Mouse (Mus musculus) CH12.LX (cell line): Measurements from ENCODE around the gene Alox12. TPM values are rescaled to one million over a fixed set of nuclear protein-coding genes. Genes with fewer than 3 reads are reported as not detected.

Experiments used
- DNase-seq: peaks from one replicate; pipeline ENCODE4 v3.0.0-alpha.2; 2013; ENCODE audit errors: extremely low read depth
- H3K27ac ChIP-seq: 2 replicates; pipeline ENCODE4 v1.5.1; 2012; ENCODE audit warnings: low read depth, mild to moderate bottlenecking, control low read depth, moderate library complexity; ENCODE audit not compliant: insufficient read depth
- H3K27me3 ChIP-seq: replicated peaks from 2 replicates; pipeline ENCODE3; 2012; ENCODE audit warnings: inconsistent platforms
- H3K36me3 ChIP-seq, 2 experiments: replicated peaks in 1 of 2; 2 replicates each; pipeline versions ENCODE3 to v1.6.1; 2012; ENCODE audit warnings: inconsistent platforms in 1 of 2, low read length in 1 of 2, mild to moderate bottlenecking in 1 of 2, mixed read lengths in 1 of 2, moderate library complexity in 1 of 2; ENCODE audit not compliant: control insufficient read depth in 1 of 2, insufficient read depth in 1 of 2
- H3K4me1 ChIP-seq, 2 experiments: 2 replicates each; pipeline ENCODE4 v1.6.1; 2012; ENCODE audit warnings: inconsistent platforms in 1 of 2, moderate library complexity in 1 of 2; ENCODE audit not compliant: insufficient read depth in 2 of 2, control insufficient read depth in 1 of 2
- H3K4me2 ChIP-seq: 2 replicates; pipeline ENCODE4 v1.6.1; 2012; ENCODE audit warnings: low read depth, mild to moderate bottlenecking, control low read depth; ENCODE audit not compliant: poor library complexity, insufficient read depth, severe bottlenecking
- H3K4me3 ChIP-seq, 3 experiments: fragments of 150-350 bp in 1 of 3; sonication (generic) in 1 of 3; replicated peaks in 1 of 3; 2 replicates each; pipeline versions ENCODE3 to v1.5.1; 2011 to 2012; ENCODE audit warnings: low read depth in 2 of 3, low read length in 2 of 3, mild to moderate bottlenecking in 2 of 3, moderate library complexity in 2 of 3, control low read depth in 1 of 3, improper control_type of control experiment in 1 of 3, inconsistent platforms in 1 of 3, mixed read lengths in 1 of 3; ENCODE audit not compliant: poor library complexity in 1 of 3
- H3K79me2 ChIP-seq: replicated peaks from 2 replicates; pipeline ENCODE4 v1.6.1; 2012; ENCODE audit warnings: mild to moderate bottlenecking, moderate library complexity; ENCODE audit not compliant: control insufficient read depth, poor library complexity, insufficient read depth, severe bottlenecking; ENCODE audit errors: extremely low read depth
- H3K9ac ChIP-seq: 2 replicates; pipeline ENCODE4 v1.6.1; 2012; ENCODE audit warnings: low read depth, mild to moderate bottlenecking, control low read depth, moderate library complexity; ENCODE audit not compliant: insufficient read depth
- H3K9me3 ChIP-seq: replicated peaks from 2 replicates; pipeline ENCODE3; 2012; ENCODE audit warnings: low read length, inconsistent platforms, mixed read lengths
- BHLHE40 ChIP-seq: IDR thresholded peaks from 2 replicates; pipeline ENCODE4 v1.6.1; 2011; ENCODE audit warnings: mild to moderate bottlenecking, low read depth, low read length, improper control_type of control experiment
- CHD2 ChIP-seq: IDR thresholded peaks from 2 replicates; pipeline ENCODE4 v1.6.1; 2011; ENCODE audit warnings: low read length, improper control_type of control experiment
- CTCF ChIP-seq, 2 experiments: IDR thresholded peaks in 1 of 2; conservative IDR thresholded peaks in 1 of 2; 2 replicates each; pipeline ENCODE4 v1.5.1; 2011 to 2012; ENCODE audit warnings: low read depth in 2 of 2, low read length in 2 of 2, improper control_type of control experiment in 1 of 2, inconsistent platforms in 1 of 2, mild to moderate bottlenecking in 1 of 2, moderate library complexity in 1 of 2
- E2F4 ChIP-seq: IDR thresholded peaks from 2 replicates; pipeline ENCODE4 v1.6.1; 2011; ENCODE audit warnings: low read depth, low read length, improper control_type of control experiment; ENCODE audit not compliant: insufficient replicate concordance
- ELF1 ChIP-seq: IDR thresholded peaks from 2 replicates; pipeline ENCODE4 v1.6.1; 2014; ENCODE audit warnings: low read depth, mild to moderate bottlenecking, inconsistent platforms, low read length, improper control_type of control experiment
- ETS1 ChIP-seq: conservative IDR thresholded peaks from 2 replicates; pipeline ENCODE4 v1.6.1; 2012; ENCODE audit warnings: low read depth, mild to moderate bottlenecking, inconsistent platforms, low read length, improper control_type of control experiment, moderate library complexity
- HCFC1 ChIP-seq: IDR thresholded peaks from 2 replicates; pipeline ENCODE4 v1.6.1; 2012; ENCODE audit warnings: low read depth, mild to moderate bottlenecking, inconsistent platforms, low read length, improper control_type of control experiment
- IRF4 ChIP-seq: IDR thresholded peaks from 2 replicates; pipeline ENCODE4 v1.6.1; 2014; ENCODE audit warnings: low read depth, mild to moderate bottlenecking, inconsistent platforms, low read length, improper control_type of control experiment
- JUN ChIP-seq: IDR thresholded peaks from 2 replicates; pipeline ENCODE4 v1.6.1; 2011; ENCODE audit warnings: low read depth, mild to moderate bottlenecking, low read length, improper control_type of control experiment, moderate library complexity; ENCODE audit not compliant: insufficient read depth
- KAT2A ChIP-seq: IDR thresholded peaks from 2 replicates; pipeline ENCODE4 v1.6.1; 2012; ENCODE audit warnings: low read length, improper control_type of control experiment, inconsistent platforms; ENCODE audit not compliant: insufficient replicate concordance
- MAX ChIP-seq: IDR thresholded peaks from 2 replicates; pipeline ENCODE4 v1.6.1; 2011; ENCODE audit warnings: low read length, improper control_type of control experiment
- MAZ ChIP-seq: IDR thresholded peaks from 2 replicates; pipeline ENCODE4 v1.6.1; 2012; ENCODE audit warnings: low read depth, mild to moderate bottlenecking, inconsistent platforms, low read length, improper control_type of control experiment, moderate library complexity
- MEF2A ChIP-seq: IDR thresholded peaks from 2 replicates; pipeline ENCODE4 v1.6.1; 2014; ENCODE audit warnings: low read depth, mild to moderate bottlenecking, inconsistent platforms, low read length, improper control_type of control experiment, borderline replicate concordance
- MXI1 ChIP-seq: IDR thresholded peaks from 2 replicates; pipeline ENCODE4 v1.6.1; 2011; ENCODE audit warnings: mild to moderate bottlenecking, low read depth, low read length, improper control_type of control experiment
- MYC ChIP-seq: IDR thresholded peaks from 2 replicates; pipeline ENCODE4 v1.6.1; 2011; ENCODE audit warnings: low read depth, mild to moderate bottlenecking, improper control_type of control experiment, low read length
- NELFE ChIP-seq: IDR thresholded peaks from 2 replicates; pipeline ENCODE4 v1.6.1; 2011; ENCODE audit warnings: low read depth, low read length, improper control_type of control experiment
- NRF1 ChIP-seq: IDR thresholded peaks from 2 replicates; pipeline ENCODE4 v1.6.1; 2014; ENCODE audit warnings: low read depth, mild to moderate bottlenecking, inconsistent platforms, low read length, improper control_type of control experiment, moderate library complexity
- PAX5 ChIP-seq: IDR thresholded peaks from 2 replicates; pipeline ENCODE4 v1.6.1; 2012; ENCODE audit warnings: low read length, inconsistent platforms, mixed read lengths
- POLR2A ChIP-seq: IDR thresholded peaks from 2 replicates; pipeline ENCODE4 v1.6.1; 2011; ENCODE audit warnings: low read depth, mild to moderate bottlenecking, improper control_type of control experiment, low read length
- SIN3A ChIP-seq: IDR thresholded peaks from 2 replicates; pipeline ENCODE4 v1.6.1; 2012; ENCODE audit warnings: low read length, improper control_type of control experiment, inconsistent platforms
- SMC3 ChIP-seq: IDR thresholded peaks from 2 replicates; pipeline ENCODE4 v1.6.1; 2011; ENCODE audit warnings: low read depth, low read length, improper control_type of control experiment
- TCF12 ChIP-seq: IDR thresholded peaks from 2 replicates; pipeline ENCODE4 v1.6.1; 2014; ENCODE audit warnings: low read depth, mild to moderate bottlenecking, inconsistent platforms, low read length, improper control_type of control experiment
- UBTF ChIP-seq: IDR thresholded peaks from 2 replicates; pipeline ENCODE4 v1.6.1; 2012; ENCODE audit warnings: low read depth, mild to moderate bottlenecking, inconsistent platforms, low read length, improper control_type of control experiment, moderate library complexity
- USF1 ChIP-seq: IDR thresholded peaks from 2 replicates; pipeline ENCODE4 v1.6.1; 2014; ENCODE audit warnings: low read depth, mild to moderate bottlenecking, inconsistent platforms, low read length, improper control_type of control experiment
- ZC3H11A ChIP-seq: IDR thresholded peaks from 2 replicates; pipeline ENCODE4 v1.6.1; 2012; ENCODE audit warnings: low read depth, mild to moderate bottlenecking, inconsistent platforms, low read length, improper control_type of control experiment
- ZMIZ1 ChIP-seq: IDR thresholded peaks from 2 replicates; pipeline ENCODE4 v1.6.1; 2012; ENCODE audit warnings: low read depth, mild to moderate bottlenecking, inconsistent platforms, low read length, improper control_type of control experiment
- dilution Hi-C: fragments of 300-500 bp; cut with MboI; formaldehyde crosslinking; loops from 2 replicates; pipeline ENCODE4 v1.14.3; 2020; ENCODE audit warnings: low sequenced_read_pairs; ENCODE audit not compliant: extremely low pct_unique_long_range_greater_than_20kb, extremely low pct_ligation_motif_present
- in situ Hi-C: fragments of 300-500 bp; cut with MboI; formaldehyde crosslinking; loops from 3 replicates; pipeline ENCODE4 v1.14.3; 2019; ENCODE audit warnings: low sequenced_read_pairs, low pct_ligation_motif_present, low pct_unique_long_range_greater_than_20kb, mixed read lengths
- polyA plus RNA-seq: library from polyadenylated mRNA; unstranded; fragments of >175 nt; gene quantifications from 2 replicates; pipeline ENCODE4 v1.2.1, GENCODE M21; 2012; ENCODE audit warnings: low read depth; ENCODE audit not compliant: insufficient read length
- total RNA-seq, 2 experiments: library from RNA; depleted of rRNA; stranded (reverse); fragments of 300-350 nt in 1 of 2; fragments of >200 nt in 1 of 2; gene quantifications; 2 replicates each; pipeline ENCODE4 v1.2.3; 2012 to 2014

Gene Alox12
- total and polyA plus RNA-seq, 3 experiments = not detected

DNA sequence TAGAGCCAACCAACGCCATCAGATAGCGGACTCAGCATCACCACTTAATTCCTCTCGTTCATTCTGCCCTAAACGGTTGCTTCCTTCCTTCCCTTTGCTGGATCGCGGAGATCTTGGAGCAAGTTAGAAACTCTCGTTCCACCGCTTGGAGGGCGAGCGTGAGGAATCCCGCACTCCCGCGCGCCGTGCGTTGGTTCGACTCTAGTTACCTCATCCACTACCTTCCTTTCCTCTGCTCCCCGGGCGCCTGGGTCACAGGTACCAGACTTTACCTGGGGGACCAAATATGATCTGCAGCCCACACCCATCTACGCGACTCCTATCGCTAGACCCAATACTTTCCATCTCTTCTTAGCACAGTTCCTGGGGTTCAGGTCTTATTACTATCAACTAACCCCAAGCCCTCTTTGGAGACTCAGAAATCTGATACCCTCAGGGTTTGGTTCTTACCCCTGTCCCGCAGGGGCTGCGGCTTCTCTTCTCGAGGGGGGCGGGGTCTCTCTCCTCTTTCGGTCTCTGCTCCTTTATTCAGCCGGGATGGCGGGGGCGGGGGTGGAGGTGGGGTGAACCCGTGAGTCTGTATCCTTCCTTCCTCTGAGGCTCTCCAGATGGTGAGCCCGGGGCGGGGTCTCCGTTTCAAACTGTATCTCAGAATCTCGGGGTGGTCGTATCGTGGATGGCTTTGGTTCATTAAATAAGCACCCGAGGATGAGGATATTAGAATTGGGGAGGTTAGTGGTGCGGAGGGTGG lies 25.7 kb downstream of the Alox12 start, which contains the start of gene Bcl6b:
Bcl6b (minus strand) TSS at position 539 of the 751 bp plus-strand sequence.
- dilution Hi-C loops (no loop called here), in situ Hi-C loops (loop anchor here (25.0 kb wide), 2 partner anchors 383 to 533 kb away; partner anchors contain the start of genes 4930544D05Rik, Chrne and Zfp3)
- H3K4me1 ChIP-seq = peaks cover 0 to 34% of the 10 kb centered on the region in 2 experiments; a peak in 2 of 4 replicates
- 0 out of 2 replicates have a peak, but pooled peaks have one; percentile 15 for TF ChIP-seq CHD2
- TF ChIP-seq NELFE = 0 out of 2 replicates have a peak, but pooled peaks have one; percentile 6
- no peak for TF ChIP-seq PAX5
- peak; percentile 9; the same call in 1 of the 2 replicates for TF ChIP-seq SIN3A
- TF ChIP-seq UBTF = no peak
- H3K27ac ChIP-seq = peak within 1 kb of the TSS; percentile 52; the same call in 1 of the 2 replicates
- H3K4me2 ChIP-seq = peak within 1 kb of the TSS; percentile 86
- H3K9ac ChIP-seq = peak within 1 kb of the TSS; percentile 51
- no peaks in the 10 kb centered on the region for H3K9me3 ChIP-seq
- peaks cover 0 to 8% of the 10 kb centered on the region in 2 experiments for H3K36me3 ChIP-seq
- peaks cover 2% of the 10 kb centered on the region for H3K27me3 ChIP-seq
- no peak for DNase-seq
- H3K79me2 ChIP-seq = no peaks in the 10 kb centered on the region
- H3K4me3 ChIP-seq = peak within 1 kb of the TSS; percentile 33 to 53 (median 50)

DNA sequence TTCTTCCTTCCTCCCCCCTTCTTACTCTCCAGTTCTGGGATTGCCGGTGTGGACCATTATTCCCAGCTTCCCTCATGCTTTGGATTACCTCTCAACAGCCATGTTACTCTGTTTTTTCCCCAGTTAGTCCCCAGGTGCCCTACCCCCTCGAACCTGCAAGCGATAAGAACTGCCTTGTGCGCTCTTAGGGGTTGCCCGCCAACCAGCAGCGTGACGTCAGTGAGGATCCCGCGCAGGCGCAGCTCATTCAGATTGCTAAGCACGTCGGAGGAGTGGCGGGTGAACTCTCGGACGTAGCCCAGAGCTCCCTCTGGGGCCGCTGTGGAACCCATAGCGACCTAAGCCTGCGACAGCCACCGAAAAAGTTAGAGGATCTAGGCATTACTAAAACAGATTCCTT lies 26.3 kb downstream of the Alox12 start:
- Histone ChIP-seq H3K4me2 (peak overlapping the region; percentile 86; the same call in 1 of the 2 replicates), H3K9me3 (no peaks in the 10 kb centered on the region), H3K36me3 (peaks cover 0 to 7% of the 10 kb centered on the region in 2 experiments), H3K27ac (peak overlapping the region; percentile 27; the same call in 1 of the 2 replicates), H3K9ac (peak overlapping the region; percentile 51; the same call in 1 of the 2 replicates), H3K79me2 (no peaks in the 10 kb centered on the region), H3K27me3 (peaks cover 2% of the 10 kb centered on the region), H3K4me1 (peaks cover 0 to 30% of the 10 kb centered on the region in 2 experiments; a peak in 2 of 4 replicates), H3K4me3 (peak overlapping the region; percentile 33 to 53 (median 50))
- in situ Hi-C loops = loop anchor here (25.0 kb wide), 2 partner anchors 383 to 533 kb away; partner anchors contain the start of genes 4930544D05Rik, Chrne and Zfp3
- DNase-seq = peak; percentile 82
- dilution Hi-C loops = no loop called here
- TF ChIP-seq POLR2A = peak; percentile 49
- peak; percentile 39; the same call in 1 of the 2 replicates for TF ChIP-seq JUN
- peak; percentile 75; the same call in 1 of the 2 replicates for TF ChIP-seq MAX
- TF ChIP-seq IRF4 = peak; percentile 60; the same call in 1 of the 2 replicates
- TF ChIP-seq MEF2A = peak; percentile 55
- TF ChIP-seq MYC = peak; percentile 51; the same call in 1 of the 2 replicates
- peak; percentile 32; the same call in 1 of the 2 replicates for TF ChIP-seq ETS1
- TF ChIP-seq TCF12 = peak; percentile 74; the same call in 1 of the 2 replicates
- TF ChIP-seq CHD2 = peak; percentile 72
- no peak for TF ChIP-seq CTCF (conservative IDR thresholded peaks at IDR 0.05 in 1 of 2, IDR thresholded peaks at IDR 0.05 in 1 of 2; ENCODE audit: low read depth in 2 of 2, low read length in 2 of 2)
- peak; percentile 70; the same call in 1 of the 2 replicates for TF ChIP-seq MXI1
- TF ChIP-seq ZC3H11A = no peak
- peak; percentile 39; the same call in 1 of the 2 replicates for TF ChIP-seq ZMIZ1
- TF ChIP-seq NRF1 = peak; percentile 100
- no peak for TF ChIP-seq KAT2A
- TF ChIP-seq HCFC1 = peak; percentile 44
- peak; percentile 65 for TF ChIP-seq MAZ
- TF ChIP-seq BHLHE40 = 0 out of 2 replicates have a peak, but pooled peaks have one; percentile 19
- peak; percentile 86; the same call in 1 of the 2 replicates for TF ChIP-seq E2F4
- no peak for TF ChIP-seq ELF1
- TF ChIP-seq USF1 = no peak
- no peak for TF ChIP-seq SMC3
